Mouse (Mus musculus) bone marrow, adult 2 months (tissue): ENCODE data around the gene Syvn1.

Experiments
- CTCF ChIP-seq: fragments of 200-500 bp; IDR thresholded peaks from 2 replicates; pipeline ENCODE4 v1.5.1; 2011; ENCODE audit warnings: low read length, control low read depth; ENCODE audit not compliant: control insufficient read depth, insufficient read depth
- POLR2A ChIP-seq: fragments of 200-500 bp; IDR thresholded peaks from 2 replicates; pipeline ENCODE4 v1.6.1; 2011; ENCODE audit warnings: low read depth, mild to moderate bottlenecking, control low read depth, low read length, borderline replicate concordance; ENCODE audit not compliant: control insufficient read depth

DNA sequence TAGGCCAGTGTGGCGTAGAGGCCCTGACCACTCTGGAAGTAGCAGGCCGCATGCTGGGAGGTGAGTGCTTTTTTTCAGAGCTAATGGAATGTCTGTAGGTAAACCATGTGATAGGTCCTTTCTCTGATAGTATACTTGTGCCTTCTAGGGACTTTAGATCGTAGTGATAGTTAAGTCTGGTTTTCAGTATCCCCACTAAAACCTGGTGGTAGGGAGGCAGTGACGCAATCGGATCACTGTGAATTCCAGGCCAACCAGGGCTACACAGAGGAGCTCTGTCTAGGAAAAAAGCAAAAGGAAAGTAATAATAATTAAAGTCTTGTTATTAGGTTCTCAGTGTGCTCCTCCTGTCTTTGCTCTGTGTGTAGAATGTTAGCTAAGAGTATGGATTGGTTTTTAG is 12.1 kb downstream of the Syvn1 start:
- TF ChIP-seq POLR2A (no peak), CTCF (no peak)
